15 mouse cellular contexts compared by ENCODE assay signal in genomic region chr8:95164469-95164868, GRCm38 (mm10).
"Had no signal": no experiment of that assay in that cellular context is flagged by ENCODE, and none has a peak within 500 bp of the region (broad histone marks: within the 10 kb centered on the region; RNA-seq: fewer than 3 reads in every experiment).

No protein-coding gene starts in this region.

- H3K36me3 ChIP-seq: liver, embryonic 15.5 days; neural tube, embryonic 13.5 days had no signal

- H3K27ac ChIP-seq: kidney, postnatal 0 days; liver, embryonic 15.5 days; neural tube, embryonic 13.5 days had no signal

- H3K4me3 ChIP-seq: liver, embryonic 15.5 days; neural tube, embryonic 13.5 days had no signal

- ATAC-seq: lung, postnatal 0 days had no signal

- H3K9me3 ChIP-seq: liver, embryonic 15.5 days; neural tube, embryonic 13.5 days had no signal

- H3K4me1 ChIP-seq: liver, embryonic 15.5 days had no signal

- H3K4me2 ChIP-seq: liver, embryonic 11.5 days; liver, embryonic 15.5 days; neural tube, embryonic 13.5 days had no signal

- H3K27me3 ChIP-seq: neural tube, embryonic 13.5 days had no signal

- H3K9ac ChIP-seq: liver, embryonic 15.5 days; neural tube, embryonic 13.5 days had no signal

- DNase-seq: kidney, adult 11 months; left cerebral cortex, postnatal 4 days; lung, adult 2 months; lung, postnatal 36 days; midbrain, embryonic 14.5 days; retina, postnatal 1 day; right cerebral cortex, postnatal 4 days; spleen, adult 18-20 months; thymus, adult 2 months; thymus, postnatal 25 days had no signal
